Mouse (Mus musculus) liver, embryonic 12.5 days (tissue): ENCODE measurements around the gene Asic4. TPM values are rescaled to one million over a fixed set of nuclear protein-coding genes. Genes with fewer than 3 reads are reported as not detected.

ENCODE experiments used
- ATAC-seq: fragments of 200-750 bp; cut with Nextera tagmentation; 2 replicates; pipeline ENCODE4 v1.8.0; 2017; ENCODE audit warnings: moderate number of reproducible peaks, mild to moderate bottlenecking, moderate library complexity
- H3K27ac ChIP-seq: fragments of 300-500 bp; sonication (generic); 2 replicates; pipeline ENCODE4 v1.5.1; 2016; ENCODE audit warnings: mild to moderate bottlenecking
- H3K27me3 ChIP-seq: fragments of 300-500 bp; sonication (generic); replicated peaks from 2 replicates; pipeline ENCODE4 v1.6.1; 2016; ENCODE audit warnings: mild to moderate bottlenecking, moderate library complexity
- H3K36me3 ChIP-seq: fragments of 300-500 bp; sonication (generic); 2 replicates; pipeline ENCODE4 v1.6.1; 2016; ENCODE audit warnings: mild to moderate bottlenecking, moderate library complexity
- H3K4me1 ChIP-seq: fragments of 300-500 bp; sonication (generic); 2 replicates; pipeline ENCODE4 v1.6.1; 2016
- H3K4me2 ChIP-seq: fragments of 300-500 bp; sonication (generic); 2 replicates; pipeline ENCODE4 v1.6.1; 2016; ENCODE audit warnings: mild to moderate bottlenecking, moderate library complexity
- H3K4me3 ChIP-seq: fragments of 300-500 bp; sonication (generic); 2 replicates; pipeline ENCODE4 v1.5.1; 2016; ENCODE audit warnings: mild to moderate bottlenecking, moderate library complexity
- H3K9ac ChIP-seq: fragments of 300-500 bp; sonication (generic); 2 replicates; pipeline ENCODE4 v1.6.1; 2016; ENCODE audit warnings: mild to moderate bottlenecking, moderate library complexity
- H3K9me3 ChIP-seq: fragments of 300-500 bp; sonication (generic); replicated peaks from 2 replicates; pipeline ENCODE4 v1.6.1; 2016; ENCODE audit warnings: mild to moderate bottlenecking, moderate library complexity
- WGBS: fragments of 180-500 bp; shearing (Covaris S2); methylation state at CpG from one replicate; pipeline ENCODE4 v1.1.7; 2016; ENCODE audit not compliant: insufficient replicate concordance; 5-methylcytosine and 5-hydroxymethylcytosine counted together
- polyA plus RNA-seq: library from polyadenylated mRNA; unstranded; fragments of >200 nt; fragmentation: Nextera tagmentation; extraction: Ambion mirVana; gene quantifications from 2 replicates; pipeline ENCODE4 v1.2.1, GENCODE M21; 2016

The Asic4 gene
- polyA plus RNA-seq, 1 experiment from 2014 or later, result 0.83 TPM

DNA sequence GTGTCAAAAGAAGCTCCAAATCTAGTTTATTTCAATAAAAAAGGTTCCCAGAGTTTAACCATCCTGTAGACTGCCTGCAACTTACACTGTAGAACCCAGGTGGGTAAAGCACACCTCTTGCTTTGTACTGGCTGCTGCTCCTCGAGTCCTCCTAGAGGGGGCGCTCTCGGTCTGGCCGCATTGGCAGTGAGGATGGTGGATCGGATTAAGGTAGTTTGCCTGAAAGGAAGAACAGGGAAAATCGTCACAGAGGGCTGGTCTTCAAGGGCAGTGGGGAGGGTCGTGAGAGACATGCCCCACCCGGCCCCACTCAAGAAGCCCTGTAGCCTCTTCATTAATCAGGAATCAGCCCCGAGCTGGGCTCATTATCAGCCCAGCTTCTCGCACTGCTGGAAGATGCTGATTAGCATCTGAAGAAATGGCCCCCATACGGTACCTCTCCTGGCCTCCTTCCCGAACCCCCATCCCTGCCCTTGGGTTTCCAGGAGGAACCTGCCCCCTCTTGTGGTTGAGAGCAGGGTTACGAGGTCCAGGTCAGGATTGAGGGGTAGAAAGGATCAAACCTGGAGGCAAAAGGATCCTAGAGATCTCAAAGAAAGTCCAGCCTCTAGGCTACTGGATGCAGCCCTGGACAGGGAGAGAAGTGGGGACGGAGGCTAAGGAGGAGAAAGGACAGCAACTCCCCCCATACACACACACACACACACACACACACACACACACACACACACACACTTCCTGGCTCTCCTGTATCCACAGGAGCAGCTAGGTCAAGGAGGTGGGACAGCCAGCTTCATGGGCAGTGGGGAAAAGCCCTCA is 6.7 kb downstream of the Asic4 start:
- 0 out of 2 replicates have a peak, but pooled peaks have one; percentile 9 for ATAC-seq

DNA sequence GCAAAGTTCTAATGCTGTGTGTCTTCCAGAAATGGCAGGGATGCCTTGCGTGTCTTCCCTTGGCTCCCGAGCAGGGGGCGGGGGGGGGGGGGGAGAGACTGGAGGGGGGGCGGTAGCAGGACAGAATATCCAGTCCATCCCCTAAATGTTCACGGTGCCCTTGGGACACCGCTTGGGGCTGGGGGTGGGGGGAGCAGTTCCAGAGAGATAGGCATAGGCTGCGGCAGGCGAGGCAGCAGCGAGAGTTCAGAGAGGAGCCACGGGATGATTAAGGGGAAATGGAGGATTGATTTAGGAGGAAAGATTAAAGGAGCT is 7.4 kb downstream of the Asic4 start:
- Histone ChIP-seq H3K4me3 (peak overlapping the region; percentile 42), H3K27me3 (peaks cover 91% of the 10 kb centered on the region), H3K4me2 (peak overlapping the region; percentile 65), H3K27ac (no peak overlapping the region), H3K9ac (no peak overlapping the region), H3K36me3 (no peaks in the 10 kb centered on the region), H3K9me3 (no peaks in the 10 kb centered on the region), H3K4me1 (peaks cover 61% of the 10 kb centered on the region)
- 3% methylated on average over 7 of the region's 10 CpGs for WGBS
- no peak for ATAC-seq

More for the DNA sequence above, 6.7 kb downstream of the Asic4 start:
- Histone ChIP-seq H3K4me3 (no peak overlapping the region), H3K27me3 (peaks cover 98% of the 10 kb centered on the region), H3K9ac (no peak overlapping the region), H3K4me2 (no peak overlapping the region), H3K27ac (no peak overlapping the region), H3K9me3 (no peaks in the 10 kb centered on the region), H3K4me1 (peaks cover 55% of the 10 kb centered on the region), H3K36me3 (no peaks in the 10 kb centered on the region)
- WGBS, result 8% methylated on average over 14 of the region's 14 CpGs

DNA sequence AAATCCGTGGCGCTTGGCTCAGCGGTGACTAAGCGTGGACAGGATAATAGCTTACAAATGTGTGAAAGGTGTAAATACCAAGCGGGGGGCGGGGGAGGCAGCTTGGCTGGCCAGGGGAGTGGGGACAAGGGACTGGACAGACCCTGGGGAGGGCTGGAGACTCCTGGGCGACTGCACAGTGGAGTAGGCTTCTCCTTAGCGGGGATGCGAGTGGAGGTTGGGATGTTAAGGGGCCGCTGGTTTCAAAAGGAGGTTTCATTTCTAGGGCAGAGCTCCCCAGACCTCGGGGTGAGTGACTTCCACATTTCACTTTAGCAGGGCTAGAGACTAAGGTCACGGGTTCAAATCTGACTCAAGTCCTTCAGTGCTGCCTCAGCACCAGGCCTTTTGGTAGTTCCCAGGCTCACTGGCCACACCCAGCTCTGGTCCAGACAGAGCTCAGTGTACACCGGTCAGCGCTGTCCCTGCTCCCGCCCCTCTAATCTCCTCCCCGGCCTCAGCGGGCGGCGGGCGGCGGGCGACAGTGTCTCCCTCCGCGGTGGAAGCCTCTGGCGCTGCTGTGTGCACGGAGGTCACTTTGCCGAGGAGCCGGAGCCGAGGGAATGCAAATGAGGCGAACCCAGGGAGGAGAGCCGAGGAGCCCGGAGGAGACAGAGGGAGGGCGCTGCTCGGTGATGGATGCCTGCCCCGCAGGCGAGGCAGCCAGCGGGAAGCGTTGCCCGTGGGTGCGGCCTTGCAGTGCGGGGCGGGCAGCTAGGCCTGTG is 8.0 kb downstream of the Asic4 start:
- 3% methylated on average over 42 of the region's 42 CpGs for WGBS
- Histone ChIP-seq H3K4me2 (peak overlapping the region; percentile 65), H3K4me3 (peak overlapping the region; percentile 42), H3K4me1 (peaks cover 65% of the 10 kb centered on the region), H3K9me3 (no peaks in the 10 kb centered on the region), H3K27me3 (peaks cover 85% of the 10 kb centered on the region), H3K27ac (peak overlapping the region; percentile 58; the same call in 1 of the 2 replicates), H3K9ac (peak overlapping the region; percentile 27; the same call in 1 of the 2 replicates), H3K36me3 (no peaks in the 10 kb centered on the region)
- ATAC-seq, result peak; percentile 57

DNA sequence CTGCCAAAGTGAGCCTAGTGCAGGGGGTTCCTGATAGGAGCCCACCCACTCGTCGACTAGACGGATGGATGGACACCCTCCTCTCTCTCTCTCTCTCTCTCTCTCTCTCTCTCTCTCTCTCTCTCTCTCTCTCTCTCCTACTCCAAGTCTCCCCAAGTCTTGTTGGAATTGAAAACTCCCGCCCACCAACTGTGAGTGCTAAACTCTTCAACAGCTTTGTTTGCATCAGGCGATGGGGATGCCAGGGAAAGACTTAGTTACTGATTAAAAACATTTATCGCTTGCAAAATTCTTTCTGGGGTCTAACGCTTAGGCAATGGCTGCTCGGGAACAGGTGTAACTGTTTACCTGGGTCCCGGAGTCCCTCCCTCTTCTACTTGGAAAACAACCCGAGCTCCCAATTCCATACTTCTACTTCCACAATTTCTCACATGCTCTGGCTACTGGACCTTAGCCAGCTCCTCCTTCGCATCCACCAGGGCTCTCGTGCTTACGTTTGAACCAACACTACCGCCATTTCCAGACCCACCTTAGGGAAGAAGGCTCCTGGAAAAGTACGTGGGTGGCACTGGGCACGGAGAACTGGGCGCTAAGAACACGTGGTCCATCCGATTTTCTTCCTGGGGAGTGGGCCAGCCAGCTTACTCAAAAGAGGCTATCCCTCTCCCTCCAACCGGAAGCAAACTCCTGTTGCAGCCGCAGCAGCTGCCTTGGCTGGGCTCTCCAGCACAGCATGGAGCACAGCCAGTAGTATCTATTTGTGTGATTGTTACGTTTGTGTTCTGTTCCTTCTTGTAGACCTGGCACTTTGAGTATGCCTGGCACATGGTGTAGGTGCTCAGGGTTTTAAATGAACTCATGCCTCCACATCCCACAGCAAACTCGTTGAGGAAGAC is 8.8 kb downstream of the Asic4 start:
- H3K4me1 ChIP-seq, result peaks cover 74% of the 10 kb centered on the region
- peaks cover 80% of the 10 kb centered on the region for H3K27me3 ChIP-seq
- H3K9me3 ChIP-seq, result no peaks in the 10 kb centered on the region
- H3K4me3 ChIP-seq, result peak overlapping the region; percentile 42
- 21% methylated on average over 20 of the region's 23 CpGs for whole genome bisulfite sequencing
- no peaks in the 10 kb centered on the region for H3K36me3 ChIP-seq
- no peak for ATAC-seq
- H3K4me2 ChIP-seq, result peak overlapping the region; percentile 65
- no peak overlapping the region for H3K9ac ChIP-seq
- peak overlapping the region; percentile 58; the same call in 1 of the 2 replicates for H3K27ac ChIP-seq

DNA sequence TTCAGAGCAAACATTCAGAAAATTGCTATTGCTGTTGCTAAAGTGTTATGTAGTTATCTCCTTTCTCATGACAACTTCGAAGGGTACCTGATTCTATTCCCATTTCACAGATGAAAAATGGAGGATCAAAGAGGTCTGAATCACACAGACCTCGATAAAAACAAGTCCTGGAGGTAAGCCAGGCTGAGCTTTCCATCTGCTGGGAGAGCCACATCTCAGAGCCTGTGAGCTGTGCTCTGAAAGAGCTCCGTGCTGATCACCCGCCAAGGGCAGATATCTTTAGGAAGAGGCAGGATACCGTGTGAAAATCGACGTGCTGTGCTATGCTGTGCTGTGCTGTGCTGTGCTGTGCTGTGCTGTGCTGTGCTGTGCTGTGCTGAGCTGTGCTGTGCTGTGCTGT is 10.1 kb downstream of the Asic4 start:
- Histone ChIP-seq H3K9me3 (no peaks in the 10 kb centered on the region), H3K27me3 (peaks cover 80% of the 10 kb centered on the region), H3K36me3 (no peaks in the 10 kb centered on the region), H3K9ac (no peak overlapping the region), H3K4me3 (no peak overlapping the region), H3K4me1 (peaks cover 81% of the 10 kb centered on the region), H3K4me2 (no peak overlapping the region), H3K27ac (no peak overlapping the region)
- 54% methylated on average over 7 of the region's 7 CpGs for WGBS
- no peak for ATAC-seq

DNA sequence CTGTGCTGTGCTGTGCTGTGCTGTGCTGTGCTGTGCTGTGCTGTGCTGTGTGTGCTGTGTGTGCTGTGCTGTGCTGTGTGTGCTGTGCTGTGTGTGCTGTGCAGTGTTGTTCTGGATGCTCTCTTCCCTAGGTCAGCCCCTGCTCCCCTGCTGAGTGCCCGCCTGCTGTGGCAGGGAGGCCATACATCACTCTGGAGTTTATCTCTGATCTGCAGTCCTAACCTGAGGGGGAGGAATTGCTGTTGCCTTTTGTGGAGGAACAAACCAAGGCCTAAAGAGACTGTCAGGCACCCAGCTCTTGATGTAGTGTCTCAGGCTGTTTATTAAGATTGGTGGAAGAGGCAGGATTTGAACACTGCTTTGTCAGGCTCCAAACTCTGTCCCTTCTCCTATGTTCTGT is 12.4 kb downstream of the Asic4 start:
- peak; percentile 79 for ATAC-seq
- H3K36me3 ChIP-seq, result no peaks in the 10 kb centered on the region
- peak overlapping the region; percentile 80 for H3K27ac ChIP-seq
- WGBS, result 6% methylated on average over 1 of the region's 1 CpGs
- peaks cover 78% of the 10 kb centered on the region for H3K27me3 ChIP-seq
- peaks cover 75% of the 10 kb centered on the region for H3K4me1 ChIP-seq
- H3K9ac ChIP-seq, result peak overlapping the region; percentile 44
- H3K4me3 ChIP-seq, result no peak overlapping the region
- H3K4me2 ChIP-seq, result peak overlapping the region; percentile 65
- no peaks in the 10 kb centered on the region for H3K9me3 ChIP-seq

DNA sequence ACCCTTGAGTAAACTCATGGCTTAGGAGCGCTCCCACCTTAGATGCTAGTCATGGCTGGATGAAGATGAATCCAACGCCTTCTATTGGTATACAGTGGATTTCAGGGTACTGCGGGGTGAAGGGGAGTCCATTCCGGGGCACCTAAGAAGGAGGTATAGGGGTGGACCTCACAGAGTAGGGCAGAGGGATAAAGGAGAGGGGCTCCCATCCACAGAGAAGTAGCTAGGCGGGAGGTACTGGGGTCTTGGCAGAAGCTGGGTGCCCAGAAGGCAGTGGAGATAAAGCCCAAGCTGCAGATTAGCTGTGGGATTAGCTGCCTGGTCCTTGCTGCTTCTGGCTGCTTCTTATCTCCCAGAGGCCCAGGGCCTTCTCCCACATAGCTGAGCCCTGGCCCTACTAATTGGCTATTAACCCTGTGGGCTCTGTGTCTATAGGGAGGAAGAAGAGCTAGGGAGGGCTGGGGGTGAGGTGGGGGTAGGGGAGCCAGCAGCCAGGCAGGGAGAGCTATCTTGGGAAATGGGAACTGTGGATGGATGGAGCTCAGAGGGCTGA is 13.5 kb downstream of the Asic4 start:
- peak overlapping the region; percentile 46 for H3K9ac ChIP-seq
- H3K4me2 ChIP-seq, result peak overlapping the region; percentile 65
- peaks cover 78% of the 10 kb centered on the region for H3K27me3 ChIP-seq
- 33% methylated on average over 5 of the region's 5 CpGs for WGBS
- no peaks in the 10 kb centered on the region for H3K9me3 ChIP-seq
- 0 out of 2 replicates have a peak overlapping the region, but pooled peaks have one; percentile 21 for H3K4me3 ChIP-seq
- H3K36me3 ChIP-seq, result no peaks in the 10 kb centered on the region
- ATAC-seq, result peak; percentile 90
- H3K4me1 ChIP-seq, result peaks cover 64% of the 10 kb centered on the region
- peak overlapping the region; percentile 80 for H3K27ac ChIP-seq

DNA sequence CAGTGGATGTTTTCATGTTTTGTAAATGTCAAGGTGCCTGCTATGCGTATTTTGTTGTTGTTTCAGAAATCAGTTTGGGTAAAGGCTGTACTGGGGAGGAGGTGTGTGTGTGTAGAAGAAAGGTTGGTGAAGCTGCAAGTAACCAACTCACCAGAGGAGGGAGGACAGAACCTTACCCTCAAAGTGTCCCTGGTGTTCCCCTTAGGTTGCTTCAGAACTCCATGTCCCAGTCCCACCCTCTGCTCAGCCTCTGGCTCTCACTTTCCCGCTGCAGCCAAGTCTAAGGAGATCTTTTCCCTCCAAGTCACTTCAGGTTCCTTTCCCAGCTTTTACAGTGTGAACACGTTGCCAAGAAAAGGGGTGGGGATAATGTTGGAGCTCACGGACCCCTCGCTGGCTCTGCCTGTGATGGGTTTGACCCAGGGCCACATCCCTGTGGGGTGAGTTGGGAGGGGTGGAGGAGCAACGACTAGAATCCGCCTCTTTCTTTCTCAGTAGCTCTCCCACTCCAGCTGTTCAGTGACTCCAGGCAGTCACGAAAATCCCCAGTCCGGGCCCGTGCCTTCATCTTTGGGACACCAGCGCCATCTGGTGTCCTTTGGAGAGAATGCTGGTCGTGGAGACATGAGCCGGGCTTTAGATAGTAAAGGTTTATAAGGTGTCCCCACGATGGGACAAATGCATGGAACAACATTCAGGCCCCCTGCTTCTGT is 17.1 kb downstream of the Asic4 start:
- H3K9me3 ChIP-seq, result no peaks in the 10 kb centered on the region
- H3K4me2 ChIP-seq, result 0 out of 2 replicates have a peak overlapping the region, but pooled peaks have one; percentile 7
- H3K27ac ChIP-seq, result no peak overlapping the region
- H3K4me3 ChIP-seq, result no peak overlapping the region
- H3K9ac ChIP-seq, result no peak overlapping the region
- no peak for ATAC-seq
- H3K4me1 ChIP-seq, result peaks cover 43% of the 10 kb centered on the region
- H3K36me3 ChIP-seq, result no peaks in the 10 kb centered on the region
- 7% methylated on average over 14 of the region's 14 CpGs for WGBS
- H3K27me3 ChIP-seq, result peaks cover 82% of the 10 kb centered on the region

DNA sequence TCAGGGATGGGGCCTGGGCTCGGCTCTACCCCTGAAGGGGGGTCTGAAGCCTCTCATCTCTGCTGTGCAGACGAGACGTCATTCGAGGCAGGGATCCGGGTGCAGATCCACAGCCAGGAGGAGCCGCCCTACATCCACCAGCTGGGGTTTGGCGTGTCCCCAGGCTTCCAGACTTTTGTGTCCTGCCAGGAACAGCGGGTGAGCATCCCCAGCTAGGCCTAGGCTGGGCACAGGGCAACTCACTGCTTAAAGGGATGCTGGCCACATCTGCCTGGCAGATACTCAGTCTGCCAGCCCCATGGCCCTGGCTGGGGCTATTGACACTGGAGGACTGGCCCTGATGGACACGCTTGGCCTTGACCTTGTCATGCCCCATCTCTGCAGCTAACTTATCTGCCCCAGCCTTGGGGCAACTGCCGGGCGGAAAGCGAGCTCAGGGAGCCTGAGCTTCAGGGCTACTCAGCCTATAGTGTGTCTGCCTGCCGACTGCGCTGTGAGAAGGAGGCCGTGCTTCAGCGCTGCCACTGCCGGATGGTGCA is 19.1 kb downstream of the Asic4 start:
- H3K27me3 ChIP-seq, result peaks cover 95% of the 10 kb centered on the region
- 64% methylated on average over 17 of the region's 17 CpGs for WGBS
- ATAC-seq, result no peak

DNA sequence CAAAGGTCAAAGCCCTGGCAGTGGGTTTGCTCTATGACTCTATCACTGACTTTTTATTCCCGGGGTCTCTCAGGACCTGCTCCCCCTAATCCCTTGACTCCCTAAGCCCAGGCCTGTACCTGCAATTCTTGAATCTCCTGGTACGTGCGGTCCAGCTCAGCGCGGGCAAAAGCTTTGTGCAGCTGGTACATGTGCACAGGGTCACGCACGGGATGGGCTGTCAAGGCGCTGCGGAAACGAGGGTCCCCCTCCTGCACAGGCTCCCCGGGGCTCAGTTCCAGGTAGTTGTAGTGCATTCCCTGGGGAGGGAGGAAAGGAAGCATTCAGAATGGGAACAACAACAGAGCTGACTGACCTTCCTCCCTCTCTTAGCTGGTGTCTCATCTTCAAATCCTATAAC is 26.2 kb downstream of the Asic4 start:
- Histone ChIP-seq H3K9me3 (no peaks in the 10 kb centered on the region), H3K4me3 (no peak overlapping the region), H3K9ac (no peak overlapping the region), H3K4me1 (peaks cover 32% of the 10 kb centered on the region), H3K4me2 (no peak overlapping the region), H3K36me3 (peaks cover 35% of the 10 kb centered on the region), H3K27me3 (peaks cover 99% of the 10 kb centered on the region), H3K27ac (no peak overlapping the region)
- WGBS, result 88% methylated on average over 11 of the region's 11 CpGs
- ATAC-seq, result no peak

More for the DNA sequence above, 19.1 kb downstream of the Asic4 start:
- H3K36me3 ChIP-seq, result peaks cover 11% of the 10 kb centered on the region
- H3K4me3 ChIP-seq, result no peak overlapping the region
- no peak overlapping the region for H3K9ac ChIP-seq
- no peaks in the 10 kb centered on the region for H3K9me3 ChIP-seq
- H3K4me2 ChIP-seq, result no peak overlapping the region
- peaks cover 23% of the 10 kb centered on the region for H3K4me1 ChIP-seq
- no peak overlapping the region for H3K27ac ChIP-seq
